Mouse (Mus musculus) hindbrain, embryonic 12.5 days (tissue): ENCODE measurements at regions not wholly inside any gene's neighbourhood (a gene's known extent, or its start where the extent isn't known, plus 50 kb on each side); places are given as distances from the start of the nearest gene placed in this dataset.

ENCODE experiments used
- ATAC-seq: fragments of 200-750 bp; cut with Nextera tagmentation; 2 replicates; pipeline ENCODE4 v1.8.0; 2017; ENCODE audit warnings: moderate TSS enrichment; ENCODE audit not compliant: low FRiP score
- H3K27ac ChIP-seq: fragments of 300-500 bp; sonication (generic); 2 replicates; pipeline ENCODE4 v1.5.1; 2016; ENCODE audit warnings: mild to moderate bottlenecking
- H3K27me3 ChIP-seq: fragments of 300-500 bp; sonication (generic); 2 replicates; pipeline ENCODE4 v1.6.1; 2016; ENCODE audit warnings: mild to moderate bottlenecking
- H3K36me3 ChIP-seq: fragments of 300-500 bp; sonication (generic); 2 replicates; pipeline ENCODE4 v1.6.1; 2016; ENCODE audit warnings: mild to moderate bottlenecking
- H3K4me1 ChIP-seq: fragments of 300-500 bp; sonication (generic); 2 replicates; pipeline ENCODE4 v1.6.1; 2016
- H3K4me2 ChIP-seq: fragments of 300-500 bp; sonication (generic); replicated peaks from 2 replicates; pipeline ENCODE4 v1.6.1; 2016; ENCODE audit warnings: mild to moderate bottlenecking
- H3K4me3 ChIP-seq: fragments of 300-500 bp; sonication (generic); 2 replicates; pipeline ENCODE4 v1.5.1; 2016; ENCODE audit warnings: mild to moderate bottlenecking
- H3K9ac ChIP-seq: fragments of 300-500 bp; sonication (generic); 2 replicates; pipeline ENCODE4 v1.6.1; 2016; ENCODE audit warnings: mild to moderate bottlenecking, moderate library complexity
- H3K9me3 ChIP-seq: fragments of 300-500 bp; sonication (generic); replicated peaks from 2 replicates; pipeline ENCODE4 v1.6.1; 2016; ENCODE audit warnings: mild to moderate bottlenecking
- WGBS: fragments of 180-500 bp; shearing (Covaris S2); methylation state at CpG from one replicate; pipeline ENCODE4 v1.1.7; 2016; 5-methylcytosine and 5-hydroxymethylcytosine counted together

DNA sequence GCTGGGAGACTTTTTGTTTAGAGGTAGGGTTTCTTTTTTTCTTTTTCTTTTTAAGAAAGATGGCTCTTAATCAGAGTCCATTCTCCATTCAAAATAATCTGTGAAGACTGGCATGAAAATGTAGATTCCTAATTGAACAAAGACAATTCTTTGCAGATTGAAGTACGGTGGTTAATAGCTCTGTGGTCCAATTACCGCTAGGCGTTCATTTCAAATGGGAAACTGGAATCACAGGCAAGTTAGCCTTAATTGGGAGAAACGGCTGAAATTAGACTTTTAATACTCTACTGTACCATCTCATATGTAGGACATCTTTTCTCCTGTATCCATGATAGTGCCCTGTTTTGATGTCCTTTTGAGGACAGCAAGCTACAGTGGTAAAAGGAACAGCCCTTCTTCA lies 61.2 kb downstream of the Ascl1 start:
- no peak for ATAC-seq
- Histone ChIP-seq H3K9me3 (no peaks in the 10 kb centered on the region), H3K4me1 (no peaks in the 10 kb centered on the region), H3K9ac (no peak overlapping the region), H3K27ac (no peak overlapping the region), H3K27me3 (no peaks in the 10 kb centered on the region), H3K4me2 (no peak overlapping the region), H3K36me3 (no peaks in the 10 kb centered on the region), H3K4me3 (no peak overlapping the region)
- WGBS, result 88% methylated on average over 4 of the region's 4 CpGs

DNA sequence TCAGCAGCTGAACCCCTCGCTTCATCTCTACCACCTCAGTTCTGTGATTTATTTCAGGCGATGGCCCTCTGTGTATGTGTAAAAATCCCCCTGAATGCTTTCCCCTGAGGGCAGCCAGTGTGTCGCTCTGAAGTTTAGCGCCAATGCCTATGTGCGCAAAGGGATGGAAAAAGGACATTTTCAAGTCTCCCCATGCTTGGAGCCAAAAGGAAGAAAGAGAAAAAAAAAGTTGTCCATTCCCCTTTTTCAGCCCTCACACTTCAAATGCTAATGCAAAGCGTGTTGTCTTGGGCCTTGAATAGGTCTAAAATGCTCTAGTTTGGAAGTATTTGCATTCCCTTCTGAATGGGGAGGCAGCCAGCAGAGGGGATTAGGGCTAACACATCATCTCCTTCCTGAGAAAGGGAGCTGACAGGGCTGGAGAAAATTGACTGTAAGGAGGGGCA lies 73.5 kb downstream of the Ascl1 start:
- no peaks in the 10 kb centered on the region for H3K9me3 ChIP-seq
- no peaks in the 10 kb centered on the region for H3K27me3 ChIP-seq
- peak overlapping the region; percentile 13; the same call in 1 of the 2 replicates for H3K4me2 ChIP-seq
- H3K27ac ChIP-seq, result peak overlapping the region; percentile 52
- H3K4me1 ChIP-seq, result peaks cover 11% of the 10 kb centered on the region
- 8% methylated on average over 6 of the region's 6 CpGs for WGBS
- no peak overlapping the region for H3K9ac ChIP-seq
- ATAC-seq, result peak; percentile 75
- H3K4me3 ChIP-seq, result no peak overlapping the region
- no peaks in the 10 kb centered on the region for H3K36me3 ChIP-seq

GRCm38 (mm10) chr10:87419245-87419939 lies 74.1 kb downstream of the Ascl1 start:
- Histone ChIP-seq H3K4me2 (peak overlapping the region; percentile 13; the same call in 1 of the 2 replicates), H3K27ac (peak overlapping the region; percentile 52), H3K9me3 (no peaks in the 10 kb centered on the region), H3K36me3 (no peaks in the 10 kb centered on the region), H3K4me1 (peaks cover 11% of the 10 kb centered on the region), H3K27me3 (no peaks in the 10 kb centered on the region), H3K4me3 (no peak overlapping the region), H3K9ac (no peak overlapping the region)
- peak; percentile 72 for ATAC-seq
- WGBS, result 21% methylated on average over 7 of the region's 7 CpGs

- no peak overlapping the region for H3K4me3 ChIP-seq
- no peaks in the 10 kb centered on the region for H3K9me3 ChIP-seq
- no peak overlapping the region for H3K4me2 ChIP-seq
- no peak overlapping the region for H3K27ac ChIP-seq
- ATAC-seq, result no peak
- H3K9ac ChIP-seq, result no peak overlapping the region
- H3K36me3 ChIP-seq, result no peaks in the 10 kb centered on the region
- no peaks in the 10 kb centered on the region for H3K4me1 ChIP-seq
- 65% methylated on average over 15 of the region's 15 CpGs for WGBS
- H3K27me3 ChIP-seq, result no peaks in the 10 kb centered on the region; the same call in 1 of the 2 replicates
Observed at GRCm38 (mm10) chr10:87394296-87394921, 99.1 kb downstream of the Ascl1 start.

DNA sequence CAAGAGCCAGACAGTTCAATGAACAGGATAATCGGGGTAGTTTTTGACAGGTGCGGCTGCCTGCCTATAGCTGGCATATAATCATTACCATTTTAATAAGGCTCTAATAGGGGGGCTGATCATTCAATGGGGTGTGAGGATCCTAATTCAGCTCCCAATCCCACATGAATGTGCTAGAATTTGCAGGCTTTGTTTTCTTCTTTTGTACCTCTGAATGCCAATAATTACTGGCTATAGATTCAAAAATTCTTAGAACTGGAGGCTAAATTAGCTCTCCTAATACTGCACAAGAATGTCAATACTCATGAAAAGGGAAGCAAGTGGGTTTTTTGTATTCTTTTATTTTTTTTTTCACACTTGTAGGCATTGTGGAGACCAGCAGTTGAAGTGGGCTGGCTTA lies 104.3 kb downstream of the Ascl1 start:
- H3K4me1 ChIP-seq, result no peaks in the 10 kb centered on the region
- H3K9ac ChIP-seq, result no peak overlapping the region
- H3K27me3 ChIP-seq, result no peaks in the 10 kb centered on the region; the same call in 1 of the 2 replicates
- WGBS, result 56% methylated on average over 2 of the region's 2 CpGs
- no peak overlapping the region for H3K4me3 ChIP-seq
- no peaks in the 10 kb centered on the region for H3K36me3 ChIP-seq
- no peak overlapping the region for H3K4me2 ChIP-seq
- H3K9me3 ChIP-seq, result no peaks in the 10 kb centered on the region
- ATAC-seq, result no peak
- H3K27ac ChIP-seq, result no peak overlapping the region

DNA sequence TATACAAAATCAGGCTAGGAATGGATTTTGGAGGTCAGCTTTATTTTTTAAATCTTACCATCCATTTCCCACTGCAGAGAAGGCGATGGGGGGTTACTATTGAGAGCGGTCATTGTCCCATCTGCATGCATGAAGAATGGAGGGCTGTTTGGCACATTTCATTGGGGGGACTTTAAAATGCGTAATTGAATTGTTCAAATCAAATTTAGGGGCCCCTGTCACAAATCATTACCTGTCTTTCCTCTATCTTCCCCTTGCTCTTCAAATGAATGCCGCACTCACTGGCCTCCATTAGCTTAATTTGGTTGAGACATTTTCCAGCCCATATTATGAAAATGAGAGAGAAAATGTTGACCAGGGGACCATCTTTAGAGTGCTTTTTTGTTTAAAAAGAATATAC lies 108.2 kb downstream of the Ascl1 start:
- Histone ChIP-seq H3K27ac (no peak overlapping the region), H3K9me3 (no peaks in the 10 kb centered on the region), H3K9ac (no peak overlapping the region), H3K4me3 (no peak overlapping the region), H3K4me1 (no peaks in the 10 kb centered on the region), H3K4me2 (no peak overlapping the region), H3K36me3 (no peaks in the 10 kb centered on the region), H3K27me3 (no peaks in the 10 kb centered on the region)
- 91% methylated on average over 4 of the region's 4 CpGs for WGBS
- no peak for ATAC-seq

GRCm38 (mm10) chr10:87384606-87385206 lies 108.8 kb downstream of the Ascl1 start:
- Histone ChIP-seq H3K4me2 (no peak overlapping the region), H3K36me3 (no peaks in the 10 kb centered on the region), H3K27ac (no peak overlapping the region), H3K9me3 (no peaks in the 10 kb centered on the region), H3K4me1 (no peaks in the 10 kb centered on the region), H3K9ac (no peak overlapping the region), H3K4me3 (no peak overlapping the region), H3K27me3 (no peaks in the 10 kb centered on the region)
- no peak for ATAC-seq
- WGBS, result 63% methylated on average over 9 of the region's 9 CpGs

- Histone ChIP-seq H3K9me3 (peaks cover 9% of the 10 kb centered on the region), H3K27me3 (no peaks in the 10 kb centered on the region), H3K27ac (peak overlapping the region; percentile 56), H3K4me1 (peaks cover 19% of the 10 kb centered on the region), H3K9ac (no peak overlapping the region), H3K4me3 (peak overlapping the region; percentile 10; the same call in 1 of the 2 replicates), H3K4me2 (peak overlapping the region; percentile 47), H3K36me3 (no peaks in the 10 kb centered on the region)
- ATAC-seq, result peak; percentile 88
- 29% methylated on average over 19 of the region's 19 CpGs for WGBS
Observed at GRCm38 (mm10) chr10:87351400-87352172, 141.9 kb downstream of the Ascl1 start.

GRCm38 (mm10) chr10:87351079-87351399 lies 142.4 kb downstream of the Ascl1 start:
- no peaks in the 10 kb centered on the region for H3K27me3 ChIP-seq
- peak overlapping the region; percentile 10; the same call in 1 of the 2 replicates for H3K4me3 ChIP-seq
- H3K9me3 ChIP-seq, result peaks cover 9% of the 10 kb centered on the region
- H3K36me3 ChIP-seq, result no peaks in the 10 kb centered on the region
- H3K9ac ChIP-seq, result no peak overlapping the region
- peak overlapping the region; percentile 56; the same call in 1 of the 2 replicates for H3K27ac ChIP-seq
- peak overlapping the region; percentile 47 for H3K4me2 ChIP-seq
- H3K4me1 ChIP-seq, result peaks cover 19% of the 10 kb centered on the region
- WGBS, result 32% methylated on average over 8 of the region's 8 CpGs
- peak; percentile 58 for ATAC-seq

DNA sequence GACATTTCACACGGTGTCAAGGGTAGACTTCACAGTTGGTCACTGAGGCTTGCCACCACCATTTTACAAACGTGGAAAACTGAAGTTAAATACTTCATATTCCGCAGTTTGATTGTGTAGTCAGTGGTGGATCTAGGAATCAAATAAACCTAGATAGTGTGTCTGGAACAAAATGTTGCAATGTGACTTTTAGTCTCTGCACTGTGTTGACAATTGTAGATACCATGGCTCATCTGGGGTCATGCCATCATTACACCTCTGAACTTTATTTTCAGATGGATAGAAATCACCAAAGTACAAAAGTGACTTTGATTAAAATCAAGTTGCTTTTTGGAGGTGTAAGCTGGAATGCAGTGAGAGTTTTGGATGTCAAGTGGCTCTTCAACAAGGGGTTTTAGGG lies 158.3 kb downstream of the Ascl1 start:
- H3K36me3 ChIP-seq, result no peaks in the 10 kb centered on the region
- H3K27ac ChIP-seq, result no peak overlapping the region
- peaks cover 12% of the 10 kb centered on the region for H3K9me3 ChIP-seq
- no peak overlapping the region for H3K4me2 ChIP-seq
- no peak overlapping the region for H3K4me3 ChIP-seq
- no peak for ATAC-seq
- H3K9ac ChIP-seq, result no peak overlapping the region
- 88% methylated on average over 3 of the region's 3 CpGs for WGBS
- H3K27me3 ChIP-seq, result no peaks in the 10 kb centered on the region
- peaks cover 6% of the 10 kb centered on the region; the same call in 1 of the 2 replicates for H3K4me1 ChIP-seq

DNA sequence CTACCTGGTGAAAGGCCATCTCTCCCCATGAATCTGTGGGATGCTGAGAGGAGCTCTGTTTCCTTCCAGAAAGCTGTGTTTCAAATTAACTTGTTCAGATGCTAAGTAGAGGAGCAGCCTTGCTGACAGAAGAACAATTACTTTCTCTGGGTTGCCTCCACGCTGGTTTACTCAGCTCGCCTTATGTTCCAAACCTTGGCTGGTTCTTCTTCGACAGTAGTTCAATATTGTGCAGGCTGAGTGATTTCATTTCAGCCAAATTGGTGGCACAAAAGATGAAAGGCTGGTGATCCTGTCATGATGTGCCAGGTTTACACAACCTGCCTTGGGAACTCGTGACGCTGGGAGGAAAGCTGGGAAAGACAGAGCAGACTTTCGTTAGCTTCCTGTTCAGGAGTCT lies 160.1 kb downstream of the Ascl1 start:
- Histone ChIP-seq H3K36me3 (no peaks in the 10 kb centered on the region), H3K4me3 (no peak overlapping the region), H3K4me2 (no peak overlapping the region), H3K9me3 (peaks cover 12% of the 10 kb centered on the region), H3K4me1 (peaks cover 6% of the 10 kb centered on the region; the same call in 1 of the 2 replicates), H3K27ac (no peak overlapping the region), H3K9ac (no peak overlapping the region), H3K27me3 (peaks cover 4% of the 10 kb centered on the region; the same call in 1 of the 2 replicates)
- ATAC-seq, result no peak
- 39% methylated on average over 6 of the region's 6 CpGs for WGBS

GRCm38 (mm10) chr10:87329471-87329870 lies 164.0 kb downstream of the Ascl1 start:
- Histone ChIP-seq H3K4me3 (no peak overlapping the region), H3K9ac (no peak overlapping the region), H3K4me2 (no peak overlapping the region), H3K27ac (no peak overlapping the region), H3K9me3 (no peaks in the 10 kb centered on the region), H3K4me1 (peaks cover 6% of the 10 kb centered on the region; the same call in 1 of the 2 replicates), H3K27me3 (peaks cover 4% of the 10 kb centered on the region; the same call in 1 of the 2 replicates), H3K36me3 (no peaks in the 10 kb centered on the region)
- no peak for ATAC-seq
- 91% methylated on average over 2 of the region's 2 CpGs for WGBS
